Mouse (Mus musculus) neutrophil, adult 5-6 weeks (primary cell): ENCODE data around the gene Slc38a3. TPM values are rescaled to one million over a fixed set of nuclear protein-coding genes. Genes with fewer than 3 reads are reported as not detected.

Experiments used
- ATAC-seq: fragments of 151-379, 151-347 bp; 2 replicates; pipeline ENCODE4 v1.8.0; 2017; ENCODE audit warnings: mild to moderate bottlenecking, moderate TSS enrichment; ENCODE audit not compliant: insufficient number of reproducible peaks, poor library complexity, low FRiP score, severe bottlenecking; ENCODE audit errors: extremely low read depth
- total RNA-seq: library from RNA; stranded (forward); fragments of 200-1000 nt; gene quantifications from 2 replicates; pipeline ENCODE4 v1.2.3, GENCODE M21; 2017

Gene Slc38a3
- not detected in 2 replicates for total RNA-seq

DNA sequence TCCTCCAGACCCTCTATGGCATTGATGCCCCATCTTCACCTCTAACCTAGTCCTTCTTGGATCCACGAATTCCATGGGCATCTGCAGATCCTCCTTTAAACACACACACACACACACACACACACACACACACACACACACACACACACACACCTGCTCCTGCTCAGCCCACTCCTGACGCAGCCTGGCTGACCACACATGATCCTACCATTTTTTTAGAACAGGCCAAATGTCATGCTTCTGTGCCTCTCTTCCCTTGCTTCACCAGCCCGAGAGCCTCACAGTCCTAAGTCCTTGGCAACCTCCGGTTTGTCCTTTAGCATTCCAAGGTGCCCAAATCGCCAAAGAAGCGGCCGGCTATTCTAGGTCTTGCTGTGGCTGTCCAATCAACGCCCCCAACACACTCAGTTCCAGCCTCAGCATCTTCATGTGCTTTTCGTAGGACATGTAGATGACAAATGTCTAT lies at the start of gene Slc38a3:
TSS of gene Slc38a3 (minus strand) at position 51 of the 466 bp plus-strand sequence.
- ATAC-seq, result no peak

DNA sequence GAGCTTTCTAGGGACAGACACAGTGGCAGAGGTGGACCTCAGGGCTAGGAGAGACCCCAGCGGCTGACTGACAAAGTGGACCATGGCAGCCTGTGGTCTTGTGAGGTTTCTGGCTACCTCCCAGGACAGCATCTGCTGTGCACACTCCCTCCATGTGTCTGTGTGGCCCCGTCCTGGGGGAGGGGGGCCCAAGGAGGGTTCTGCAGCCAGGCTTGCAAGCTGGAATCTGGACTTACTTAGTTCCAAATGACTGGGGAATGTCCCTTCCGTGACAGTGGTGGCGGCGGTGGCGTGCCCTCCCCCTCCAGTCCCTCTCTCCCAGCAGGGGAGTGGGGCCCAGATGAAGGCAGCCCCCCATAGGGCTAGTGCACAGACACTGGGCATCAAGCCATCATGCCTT lies 47.6 kb upstream of the Slc38a3 start:
- ATAC-seq, result no peak

DNA sequence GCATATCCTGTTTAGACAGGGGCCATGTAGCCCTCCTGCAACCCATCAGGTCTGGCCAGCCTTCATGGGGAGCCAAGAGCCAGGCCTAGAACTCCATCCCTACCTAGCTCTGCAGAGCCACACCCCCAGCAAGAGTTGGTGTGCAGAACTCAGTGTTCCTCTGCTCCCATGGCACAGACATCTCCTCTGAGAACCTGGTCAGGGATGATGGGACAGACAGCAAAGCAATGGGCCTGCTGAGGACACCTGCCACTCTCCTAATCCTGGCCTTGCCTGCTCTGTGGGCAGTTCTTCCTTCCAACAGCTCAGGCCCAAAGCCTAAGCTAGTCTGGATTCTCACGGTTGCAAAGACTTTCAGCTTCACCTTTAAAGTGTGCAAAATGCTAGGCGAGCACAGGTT lies 46.3 kb upstream of the Slc38a3 start:
- ATAC-seq, result no peak

- ATAC-seq, result no peak
Observed at GRCm38 (mm10) chr9:107714221-107714952, 45.1 kb upstream of the Slc38a3 start.

DNA sequence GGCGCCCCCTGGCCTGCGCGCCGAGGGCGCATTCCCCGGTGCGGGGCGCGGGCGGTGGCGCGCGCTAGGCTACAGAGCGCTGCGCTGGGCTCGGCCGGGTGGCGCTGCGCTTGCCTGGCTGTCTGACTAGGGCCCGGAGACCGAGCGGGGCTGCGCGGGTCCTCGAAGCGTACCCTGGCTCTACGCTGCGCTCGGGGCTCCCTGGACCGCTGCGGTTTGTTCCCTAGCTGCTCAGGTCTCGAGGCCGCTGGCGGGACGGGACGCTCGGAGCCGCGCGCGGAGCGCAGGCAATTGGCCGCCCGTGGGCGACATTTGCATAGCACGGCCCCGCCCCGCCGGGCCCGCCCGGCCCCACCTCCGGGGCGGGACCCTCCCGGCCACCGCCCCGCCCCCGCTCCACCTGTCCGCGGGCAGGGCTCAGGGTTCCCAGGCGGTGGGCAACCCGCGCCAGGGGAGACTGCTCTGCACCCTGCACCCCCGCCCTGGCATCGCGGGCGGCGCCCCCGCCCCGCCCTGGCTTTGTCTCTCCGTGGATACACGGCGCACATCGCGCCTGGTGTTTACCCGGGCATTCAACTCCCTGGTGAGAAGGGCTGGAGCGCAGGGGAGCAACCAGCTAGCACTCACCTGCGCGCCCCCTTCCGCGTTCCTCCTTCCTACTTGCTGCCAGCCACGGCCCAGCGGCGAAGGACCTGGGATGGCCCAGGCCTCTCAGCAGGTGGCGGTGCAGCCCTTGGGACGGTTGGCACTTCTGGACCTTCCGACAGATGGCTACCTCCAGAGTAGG lies 40.6 kb upstream of the Slc38a3 start, which contains the start of gene Sema3f:
TSS of gene Sema3f (minus strand) at position 779 of the 787 bp plus-strand sequence.
- ATAC-seq, result no peak

DNA sequence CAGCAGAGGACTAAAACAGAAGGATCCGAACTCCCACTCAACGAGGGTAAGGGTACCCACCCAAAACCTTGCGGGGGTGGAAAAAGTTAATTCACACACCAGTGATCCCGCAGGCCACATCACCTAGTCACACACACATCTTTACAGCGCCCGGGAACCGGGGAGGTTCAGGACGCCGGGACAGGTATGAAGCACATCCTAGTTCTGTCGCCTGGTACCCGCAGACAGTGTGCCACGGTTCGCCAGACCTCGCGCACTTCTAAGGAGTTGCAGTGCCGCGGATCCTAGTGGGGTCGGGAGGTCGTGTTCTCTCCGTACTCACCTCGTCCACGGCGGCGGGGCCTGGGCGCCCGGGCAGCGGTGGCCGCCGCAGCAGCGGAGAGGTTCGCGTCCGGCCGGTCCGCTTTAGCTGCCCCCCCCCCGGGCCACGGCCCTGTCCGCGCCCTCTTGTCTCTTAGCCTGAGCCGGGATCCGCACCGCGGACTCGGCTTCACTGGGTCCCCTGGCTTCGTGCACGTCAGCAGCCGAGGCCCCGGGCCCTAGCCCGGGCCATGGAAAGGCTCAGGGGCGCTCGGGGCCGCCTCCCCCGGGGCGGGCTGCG lies 39.9 kb upstream of the Slc38a3 start:
- no peak for ATAC-seq

DNA sequence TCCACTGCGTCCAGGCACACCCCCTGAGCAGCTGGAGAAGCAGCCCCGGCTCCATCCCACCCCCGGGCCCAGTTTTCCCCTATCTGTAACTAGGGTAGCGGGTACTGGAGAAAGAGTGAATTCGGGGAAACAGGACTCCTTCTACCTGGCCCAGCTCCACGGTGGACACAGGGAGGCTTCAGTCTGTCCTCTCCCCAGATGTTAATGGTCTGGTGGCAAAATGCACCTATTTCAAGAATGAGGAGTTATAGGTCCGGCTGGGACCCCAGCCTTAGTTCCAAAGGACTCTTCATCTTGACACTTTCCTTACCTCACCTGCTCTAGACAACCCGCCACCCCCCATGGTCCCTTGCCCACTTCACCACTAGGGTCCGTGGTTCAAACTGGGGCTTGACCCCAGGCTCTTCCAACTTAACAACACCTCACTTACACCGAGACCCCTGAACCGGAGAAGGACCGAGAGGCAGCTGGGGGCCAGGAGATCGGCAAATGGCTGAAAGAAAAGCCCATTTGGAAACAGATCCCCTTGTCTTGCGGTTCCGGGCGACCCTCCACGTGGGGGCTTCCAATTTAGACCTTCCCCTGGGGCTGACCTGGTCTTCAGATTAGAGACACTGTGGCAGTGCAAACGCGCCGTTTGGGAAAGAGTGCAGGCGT lies 39.2 kb upstream of the Slc38a3 start:
- no peak for ATAC-seq

DNA sequence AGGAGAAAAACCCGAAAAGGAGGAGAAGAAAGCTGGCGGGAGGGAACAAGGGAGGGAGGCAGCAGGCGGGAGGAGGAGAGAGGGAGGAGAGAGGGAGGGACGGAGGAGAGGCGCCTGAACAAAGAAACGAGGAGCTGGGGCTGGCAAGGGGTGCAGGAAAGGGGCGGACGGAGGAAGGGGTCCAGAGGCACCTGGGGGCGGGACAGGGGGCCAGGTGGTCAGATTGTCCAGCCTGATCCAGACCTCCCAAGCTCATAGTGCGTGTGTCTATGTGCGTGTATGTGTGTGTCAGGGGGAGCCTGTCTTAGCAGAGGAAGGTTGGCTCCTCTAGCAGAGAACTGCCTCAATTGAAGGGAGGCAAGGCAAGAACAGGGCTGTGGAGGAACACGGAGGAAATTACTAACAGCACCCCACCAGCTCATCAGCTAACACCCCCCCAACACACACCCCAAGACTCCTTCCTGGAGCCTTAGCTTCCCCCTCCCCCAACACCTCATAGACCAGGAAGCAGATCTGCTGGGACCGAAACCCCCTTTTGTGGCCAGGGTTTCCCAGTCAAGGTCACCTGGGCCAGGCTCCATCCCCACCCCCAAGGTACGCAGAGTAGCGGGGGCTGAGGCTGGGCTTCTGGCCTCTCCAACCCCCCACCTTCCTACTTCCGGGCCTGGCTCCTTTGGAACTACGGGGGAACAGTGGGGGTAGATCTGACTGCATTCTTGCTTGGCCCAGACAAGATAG lies 38.5 kb upstream of the Slc38a3 start:
- ATAC-seq, result no peak

DNA sequence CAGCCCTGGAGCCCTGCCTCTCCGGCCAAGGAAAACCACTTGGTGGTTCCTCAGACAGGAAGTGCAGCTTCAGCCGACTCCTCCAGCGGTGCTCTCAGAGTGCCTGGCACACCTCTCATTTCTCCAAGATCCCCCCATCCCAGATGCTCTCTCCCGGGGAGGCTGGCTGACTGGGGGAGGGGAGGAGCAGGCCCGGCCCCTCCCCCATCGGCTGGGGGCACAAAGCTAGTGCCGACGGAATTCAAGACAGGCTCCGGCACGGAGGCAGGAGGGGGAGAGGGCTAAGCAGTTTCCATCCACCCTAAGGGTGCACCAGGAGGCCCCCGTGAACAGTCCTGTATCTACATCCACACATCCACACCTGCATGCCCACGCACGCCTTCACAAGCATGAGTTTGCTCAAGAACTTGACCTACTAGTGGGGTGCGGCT lies 37.5 kb upstream of the Slc38a3 start:
- no peak for ATAC-seq

DNA sequence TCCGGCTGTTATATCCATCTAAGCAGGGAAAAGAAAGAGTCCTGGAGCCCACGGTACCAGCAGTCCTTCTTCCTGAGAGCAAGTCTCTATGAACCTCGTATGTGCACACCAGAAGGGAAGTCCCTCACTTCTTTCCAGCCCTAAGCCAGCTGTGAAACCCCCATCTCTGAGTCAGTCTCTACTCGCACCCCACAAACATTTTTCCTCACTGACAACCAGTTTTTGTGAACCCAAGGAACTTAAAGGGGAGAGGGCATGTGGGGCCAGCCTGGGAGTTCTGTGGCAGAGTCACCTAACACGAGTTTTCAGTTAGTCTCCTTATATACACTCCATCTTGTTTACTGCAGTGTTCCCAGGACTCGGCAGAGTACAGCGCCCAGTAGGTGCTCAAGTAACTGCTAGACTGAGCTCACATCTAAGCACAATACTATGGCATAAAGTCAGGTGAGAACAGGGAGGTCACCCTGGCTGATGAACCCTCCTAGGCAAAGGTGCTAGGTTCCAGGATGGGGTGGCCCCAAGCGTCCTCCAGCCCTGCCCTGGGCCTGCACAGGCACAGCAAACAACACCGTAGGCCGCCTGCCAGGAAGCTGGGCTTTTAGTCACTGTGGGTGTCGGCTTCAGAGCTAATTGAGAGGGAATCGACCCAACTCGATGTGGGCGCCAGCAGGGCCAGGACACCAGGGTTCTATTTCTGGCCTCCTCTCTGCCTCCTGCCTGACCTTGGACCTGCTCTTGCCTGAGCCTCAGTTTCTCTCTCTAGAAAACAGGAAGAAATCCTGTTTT lies 34.2 kb upstream of the Slc38a3 start:
- no peak for ATAC-seq

GRCm38 (mm10) chr9:107702606-107703185 lies 33.4 kb upstream of the Slc38a3 start:
- ATAC-seq, result no peak

DNA sequence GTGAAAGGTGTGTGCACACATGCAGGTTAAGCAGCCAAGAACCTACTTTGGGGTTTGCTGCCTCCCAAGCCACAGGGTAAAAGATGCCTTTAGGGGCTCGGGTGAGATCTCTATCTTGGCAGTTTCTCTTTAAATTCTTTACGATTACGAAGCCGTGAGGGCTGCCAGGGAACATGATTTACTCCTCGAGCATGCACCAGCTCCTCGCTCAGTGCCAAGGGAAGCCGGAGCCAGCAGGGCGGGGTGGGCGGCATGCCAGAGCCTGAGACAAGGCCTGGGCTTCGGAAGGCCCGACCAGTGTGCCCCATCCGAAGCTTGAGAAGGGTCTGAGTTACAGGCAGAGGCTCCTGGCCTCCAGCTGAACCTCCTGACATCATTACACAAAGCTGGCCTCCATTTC lies 32.3 kb upstream of the Slc38a3 start:
- no peak for ATAC-seq

DNA sequence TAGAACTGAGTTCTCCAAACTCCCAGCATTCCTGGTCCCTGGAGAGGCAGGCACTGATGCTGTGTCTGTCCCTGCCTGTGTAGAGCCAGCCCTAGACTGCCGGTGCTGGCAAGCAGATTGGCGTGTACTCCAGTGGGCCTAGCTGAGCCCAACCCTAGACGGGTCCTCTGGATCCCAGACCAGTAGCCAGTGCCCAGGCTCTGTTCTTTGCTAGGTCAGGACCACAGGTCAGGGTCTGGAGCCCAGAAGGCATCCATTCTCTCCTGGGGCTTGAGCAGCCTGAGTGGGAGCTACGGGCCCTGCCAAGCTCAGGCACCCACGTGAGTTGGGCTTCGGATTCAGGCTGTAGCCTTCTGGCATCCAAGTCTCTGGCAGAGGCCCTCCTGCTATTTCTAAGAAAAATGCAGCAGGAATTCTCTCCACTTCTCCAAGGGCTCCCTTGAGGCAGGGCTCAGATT lies 30.8 kb upstream of the Slc38a3 start:
- no peak for ATAC-seq

DNA sequence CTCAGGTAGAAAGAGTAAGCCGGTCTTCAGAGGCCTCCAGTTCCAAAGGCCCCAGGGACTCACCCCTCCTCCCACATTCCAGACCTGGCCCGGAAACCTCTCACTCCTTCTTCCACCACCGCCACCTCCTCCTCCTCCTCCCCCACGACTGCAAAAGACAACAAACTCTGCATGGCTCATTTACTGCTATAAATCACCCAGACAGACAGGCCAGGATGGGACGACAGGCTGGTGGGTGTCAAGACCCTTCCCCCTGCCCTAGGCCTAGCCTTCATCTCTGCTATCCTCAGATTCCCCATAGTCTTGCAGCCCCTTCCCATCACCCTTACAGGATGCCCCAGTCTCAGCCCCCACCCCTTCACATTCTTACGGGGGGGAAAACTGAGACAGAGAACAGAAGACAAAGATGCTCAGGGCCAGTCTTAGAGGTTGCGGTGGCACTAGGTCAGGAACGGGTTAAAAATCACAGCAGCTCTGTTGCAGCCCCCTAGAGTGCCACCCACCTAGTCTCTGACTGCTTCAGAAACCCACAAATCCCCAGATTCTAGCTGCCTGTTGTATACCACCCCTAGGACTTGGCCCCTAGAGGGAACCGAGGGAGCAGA lies 30.1 kb upstream of the Slc38a3 start:
- ATAC-seq, result no peak

GRCm38 (mm10) chr9:107698611-107699190 lies 29.4 kb upstream of the Slc38a3 start:
- ATAC-seq, result no peak

GRCm38 (mm10) chr9:107697811-107698521 lies 28.6 kb upstream of the Slc38a3 start:
- ATAC-seq, result no peak
